Mouse (Mus musculus): ENCODE measurements around the gene Setd1b. TPM values are rescaled to one million over a fixed set of nuclear protein-coding genes. Genes with fewer than 3 reads are reported as not detected.
A peak's percentile ranks its signal among the peaks of the same experiment; 100 is the strongest.

Gene Setd1b
- total RNA-seq (2014; rRNA removed) (1.8 and 3.8 TPM in 2 replicates), polyA plus RNA-seq (2012; rRNA removed) (6.0 and 7.2 TPM in 2 replicates)

GRCm38 (mm10) chr5:123142161-123143157 is at the start of gene Setd1b:
TSS of gene Setd1b (plus strand) at chr5:123142193.
- DNase-seq (ENCODE audit: extremely low read depth, low read depth, low spot score): peak; percentile 54
- TF ChIP-seq CTCF (IDR thresholded peaks at IDR 0.05; ENCODE audit: low read depth, low read length): no peak
- 0 out of 2 replicates have a peak, but pooled peaks have one; percentile 17 for TF ChIP-seq POLR2A (IDR thresholded peaks at IDR 0.05; ENCODE audit: extremely low read depth, insufficient read depth, low read length)
- H3K79me2 ChIP-seq (ENCODE audit: control insufficient read depth, insufficient read depth, low read length): peaks cover 13% of the 10 kb centered on the region; the same call in 1 of the 2 replicates
- peak within 1 kb of the TSS; percentile 89 for H3K4me3 ChIP-seq (ENCODE audit: insufficient read depth, low read depth, low read length)
- H3K27ac ChIP-seq (replicated peaks; ENCODE audit: insufficient read depth, low read depth, low read length): peak within 1 kb of the TSS; percentile 95
- H3K27me3 ChIP-seq (ENCODE audit: control insufficient read depth, insufficient read depth, low read length): no peaks in the 10 kb centered on the region
- peak within 1 kb of the TSS; percentile 98 for H3K9ac ChIP-seq (ENCODE audit: low read depth, low read length)
- H3K36me3 ChIP-seq (ENCODE audit: control insufficient read depth, insufficient read depth, low read length): peaks cover 4% of the 10 kb centered on the region; the same call in 1 of the 2 replicates
- peaks cover 13% of the 10 kb centered on the region for H3K4me1 ChIP-seq (ENCODE audit: control insufficient read depth, insufficient read depth, low read length)
- WGBS: 1% methylated on average over 82 of the region's 103 CpGs

GRCm38 (mm10) chr5:123093077-123093633 is 48.8 kb upstream of the Setd1b start:
- H3K4me1 ChIP-seq (ENCODE audit: control insufficient read depth, insufficient read depth, low read length): peaks cover 8% of the 10 kb centered on the region; the same call in 1 of the 2 replicates
- TF ChIP-seq POLR2A (IDR thresholded peaks at IDR 0.05; ENCODE audit: extremely low read depth, insufficient read depth, low read length) (no peak), CTCF (IDR thresholded peaks at IDR 0.05; ENCODE audit: low read depth, low read length) (no peak)
- H3K4me3 ChIP-seq (ENCODE audit: insufficient read depth, low read depth, low read length): no peak overlapping the region
- no peak for DNase-seq (ENCODE audit: extremely low read depth, low read depth, low spot score)
- H3K9ac ChIP-seq (ENCODE audit: low read depth, low read length): no peak overlapping the region
- H3K79me2 ChIP-seq (ENCODE audit: control insufficient read depth, insufficient read depth, low read length): peaks cover 10% of the 10 kb centered on the region; the same call in 1 of the 2 replicates
- no peaks in the 10 kb centered on the region for H3K27me3 ChIP-seq (ENCODE audit: control insufficient read depth, insufficient read depth, low read length)
- H3K36me3 ChIP-seq (ENCODE audit: control insufficient read depth, insufficient read depth, low read length): no peaks in the 10 kb centered on the region
- 89% methylated on average over 14 of the region's 14 CpGs for WGBS
- H3K27ac ChIP-seq (replicated peaks; ENCODE audit: insufficient read depth, low read depth, low read length): no peak overlapping the region

DNA sequence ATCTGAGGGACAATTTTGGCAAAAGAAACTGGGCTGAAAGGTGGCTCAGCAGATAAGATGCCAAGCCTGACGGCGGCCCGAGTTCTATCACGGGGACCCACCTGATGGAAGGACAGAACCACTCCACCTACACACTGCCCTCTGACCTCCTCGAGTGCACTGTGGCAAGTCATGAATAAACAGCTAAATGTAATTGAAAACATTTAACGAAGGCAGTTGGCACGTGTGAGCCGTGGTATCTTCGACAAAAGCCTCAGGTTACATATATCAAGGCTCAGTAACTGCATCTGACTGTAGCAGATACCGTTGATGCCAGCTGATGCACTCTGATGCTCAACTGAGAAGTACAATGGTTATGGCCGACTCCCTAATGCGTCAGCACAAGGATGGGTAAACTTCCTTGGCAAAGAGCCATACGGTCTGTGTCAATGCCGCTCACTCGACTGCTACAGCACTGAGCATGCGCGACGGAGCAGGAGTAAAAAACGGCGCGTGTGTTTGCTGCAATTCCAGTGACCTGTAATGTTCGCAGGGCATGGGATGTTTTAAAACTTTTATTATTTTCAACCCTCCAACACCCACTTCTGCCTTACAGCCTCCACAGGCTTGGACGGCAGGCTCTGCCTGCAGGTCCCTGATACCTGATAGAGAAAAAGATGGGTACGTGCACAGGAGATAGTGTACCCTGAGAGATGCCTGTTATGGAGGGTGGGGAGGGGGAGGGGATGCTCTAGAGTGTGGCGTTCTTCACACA is 47.6 kb upstream of the Setd1b start:
- Histone ChIP-seq H3K27ac (replicated peaks; ENCODE audit: insufficient read depth, low read depth, low read length) (no peak overlapping the region), H3K36me3 (ENCODE audit: control insufficient read depth, insufficient read depth, low read length) (no peaks in the 10 kb centered on the region; the same call in 1 of the 2 replicates), H3K4me1 (ENCODE audit: control insufficient read depth, insufficient read depth, low read length) (peaks cover 8% of the 10 kb centered on the region; the same call in 1 of the 2 replicates), H3K4me3 (ENCODE audit: insufficient read depth, low read depth, low read length) (no peak overlapping the region), H3K27me3 (ENCODE audit: control insufficient read depth, insufficient read depth, low read length) (no peaks in the 10 kb centered on the region), H3K79me2 (ENCODE audit: control insufficient read depth, insufficient read depth, low read length) (peaks cover 6% of the 10 kb centered on the region; the same call in 1 of the 2 replicates), H3K9ac (ENCODE audit: low read depth, low read length) (no peak overlapping the region)
- TF ChIP-seq CTCF (IDR thresholded peaks at IDR 0.05; ENCODE audit: low read depth, low read length) (no peak), POLR2A (IDR thresholded peaks at IDR 0.05; ENCODE audit: extremely low read depth, insufficient read depth, low read length) (no peak)
- DNase-seq (ENCODE audit: extremely low read depth, low read depth, low spot score): peak; percentile 39
- WGBS: 75% methylated on average over 25 of the region's 25 CpGs

DNA sequence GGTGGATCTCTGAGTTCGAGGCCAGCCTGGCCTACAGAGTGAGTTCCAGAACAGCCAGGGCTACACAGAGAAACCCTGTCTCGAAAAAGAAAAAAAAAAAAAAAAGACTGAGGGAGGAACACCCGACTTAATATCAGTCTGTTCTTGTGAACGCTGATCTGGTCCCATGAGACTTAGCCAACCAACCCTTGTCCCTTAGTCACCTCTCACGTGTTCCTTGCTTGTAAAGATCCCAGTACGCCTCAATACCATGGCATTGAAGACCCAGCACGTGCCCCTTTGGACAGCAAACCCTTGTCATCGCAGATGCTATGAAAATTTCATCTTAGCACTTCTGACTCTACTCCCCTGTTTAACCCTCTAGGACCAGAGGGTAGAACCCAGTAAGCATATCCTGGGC is 45.7 kb upstream of the Setd1b start:
- no peaks in the 10 kb centered on the region; the same call in 1 of the 2 replicates for H3K36me3 ChIP-seq (ENCODE audit: control insufficient read depth, insufficient read depth, low read length)
- 95% methylated on average over 8 of the region's 8 CpGs for WGBS
- peaks cover 6% of the 10 kb centered on the region; the same call in 1 of the 2 replicates for H3K79me2 ChIP-seq (ENCODE audit: control insufficient read depth, insufficient read depth, low read length)
- DNase-seq (ENCODE audit: extremely low read depth, low read depth, low spot score): no peak
- no peak for TF ChIP-seq CTCF (IDR thresholded peaks at IDR 0.05; ENCODE audit: low read depth, low read length)
- no peak overlapping the region for H3K4me3 ChIP-seq (ENCODE audit: insufficient read depth, low read depth, low read length)
- no peaks in the 10 kb centered on the region for H3K27me3 ChIP-seq (ENCODE audit: control insufficient read depth, insufficient read depth, low read length)
- no peak overlapping the region for H3K9ac ChIP-seq (ENCODE audit: low read depth, low read length)
- H3K4me1 ChIP-seq (ENCODE audit: control insufficient read depth, insufficient read depth, low read length): peaks cover 2% of the 10 kb centered on the region; the same call in 1 of the 2 replicates
- H3K27ac ChIP-seq (replicated peaks; ENCODE audit: insufficient read depth, low read depth, low read length): no peak overlapping the region

- no peaks in the 10 kb centered on the region for H3K27me3 ChIP-seq (ENCODE audit: control insufficient read depth, insufficient read depth, low read length)
- WGBS: 89% methylated on average over 2 of the region's 2 CpGs
- H3K9ac ChIP-seq (ENCODE audit: low read depth, low read length): no peak overlapping the region
- no peaks in the 10 kb centered on the region for H3K4me1 ChIP-seq (ENCODE audit: control insufficient read depth, insufficient read depth, low read length)
- no peaks in the 10 kb centered on the region for H3K79me2 ChIP-seq (ENCODE audit: control insufficient read depth, insufficient read depth, low read length)
- no peak overlapping the region for H3K27ac ChIP-seq (replicated peaks; ENCODE audit: insufficient read depth, low read depth, low read length)
- TF ChIP-seq CTCF (IDR thresholded peaks at IDR 0.05; ENCODE audit: low read depth, low read length): no peak
- TF ChIP-seq POLR2A (IDR thresholded peaks at IDR 0.05; ENCODE audit: extremely low read depth, insufficient read depth, low read length): no peak
- H3K4me3 ChIP-seq (ENCODE audit: insufficient read depth, low read depth, low read length): no peak overlapping the region
- DNase-seq (ENCODE audit: extremely low read depth, low read depth, low spot score): no peak
- no peaks in the 10 kb centered on the region; the same call in 1 of the 2 replicates for H3K36me3 ChIP-seq (ENCODE audit: control insufficient read depth, insufficient read depth, low read length)
These were observed 43.5 kb upstream of the Setd1b start for GRCm38 (mm10) chr5:123098487-123098886.
